Mouse (Mus musculus): ENCODE measurements at regions not wholly inside any gene's neighbourhood (a gene's known extent, or its start where the extent isn't known, plus 50 kb on each side); places are given as distances from the start of the nearest gene placed in this dataset.

DNA sequence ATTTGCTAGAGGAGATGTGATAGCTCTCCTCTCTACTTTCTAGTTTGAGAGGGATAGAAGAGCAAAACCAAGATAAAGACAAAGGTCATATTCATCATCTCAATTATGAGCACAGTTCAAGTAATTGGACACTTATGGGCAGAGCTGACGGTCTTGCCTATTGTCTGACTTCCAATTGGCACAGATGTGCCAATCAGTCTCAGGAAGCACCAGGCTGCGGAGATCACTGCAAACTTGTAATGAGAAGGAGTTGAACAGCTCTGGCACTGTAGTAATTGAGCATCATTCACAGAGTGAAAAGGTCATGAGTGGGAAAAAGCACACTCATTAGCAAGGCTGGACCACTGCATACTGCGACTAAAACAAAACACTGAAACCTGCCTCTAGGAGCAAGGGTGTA lies 236.4 kb downstream of the Gria2 start:
- no peak overlapping the region for H3K4me2 ChIP-seq (ENCODE audit: low read depth, low read length, poor library complexity, severe bottlenecking)
- no peak for ATAC-seq (ENCODE audit: low FRiP score)
- H3K9ac ChIP-seq (replicated peaks; ENCODE audit: low read length, poor library complexity, severe bottlenecking) = no peak overlapping the region
- H3K9me3 ChIP-seq (ENCODE audit: low read length) = no peaks in the 10 kb centered on the region
- no peak overlapping the region for H3K27ac ChIP-seq (ENCODE audit: low read depth, low read length)
- WGBS = 76% methylated on average over 3 of the region's 3 CpGs
- no peak for TF ChIP-seq CTCF (IDR thresholded peaks at IDR 0.05)
- H3K36me3 ChIP-seq (ENCODE audit: insufficient read depth, low read length) = no peaks in the 10 kb centered on the region
- H3K4me3 ChIP-seq (ENCODE audit: low read depth, low read length) = no peak overlapping the region
- H3K4me1 ChIP-seq (ENCODE audit: insufficient read depth, low read length) = no peaks in the 10 kb centered on the region
- no peak for DNase-seq (ENCODE audit: low spot score)
- no peaks in the 10 kb centered on the region for H3K27me3 ChIP-seq (ENCODE audit: insufficient read depth, low read length)

DNA sequence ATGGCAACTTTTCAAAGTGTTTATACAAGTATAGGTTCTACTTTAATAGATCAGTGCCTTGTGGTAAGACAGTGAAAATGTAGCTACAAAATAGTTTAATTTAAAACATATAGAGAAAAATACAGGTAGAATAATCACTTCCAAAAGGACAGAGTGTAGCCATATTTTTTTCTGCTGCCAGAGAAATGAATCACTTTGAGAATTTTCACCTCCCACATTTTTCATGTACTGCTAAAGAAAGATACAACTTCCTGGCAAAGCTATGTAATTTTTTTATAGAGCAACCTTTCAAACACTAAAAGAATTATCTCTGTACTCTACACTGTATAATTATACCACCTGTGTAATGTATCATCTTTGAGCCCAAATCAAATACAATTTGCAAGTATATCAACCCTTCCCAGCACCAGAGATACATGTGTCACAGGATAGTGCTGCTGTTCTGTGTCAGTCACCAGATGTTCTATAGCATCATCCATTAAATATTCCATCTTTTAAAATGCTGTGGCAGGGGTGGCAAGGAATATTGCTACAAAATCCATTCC lies 256.4 kb downstream of the Gria2 start:
- Histone ChIP-seq H3K4me3 (ENCODE audit: low read depth, low read length) (no peak overlapping the region), H3K27me3 (ENCODE audit: insufficient read depth, low read length) (no peaks in the 10 kb centered on the region), H3K4me1 (ENCODE audit: insufficient read depth, low read length) (no peaks in the 10 kb centered on the region), H3K4me2 (ENCODE audit: low read depth, low read length, poor library complexity, severe bottlenecking) (no peak overlapping the region), H3K9ac (replicated peaks; ENCODE audit: low read length, poor library complexity, severe bottlenecking) (no peak overlapping the region), H3K9me3 (ENCODE audit: low read length) (no peaks in the 10 kb centered on the region), H3K36me3 (ENCODE audit: insufficient read depth, low read length) (no peaks in the 10 kb centered on the region), H3K27ac (ENCODE audit: low read depth, low read length) (no peak overlapping the region)
- DNase-seq (ENCODE audit: low spot score) (no peak), ATAC-seq (ENCODE audit: low FRiP score) (no peak)
- TF ChIP-seq CTCF (IDR thresholded peaks at IDR 0.05) = no peak

DNA sequence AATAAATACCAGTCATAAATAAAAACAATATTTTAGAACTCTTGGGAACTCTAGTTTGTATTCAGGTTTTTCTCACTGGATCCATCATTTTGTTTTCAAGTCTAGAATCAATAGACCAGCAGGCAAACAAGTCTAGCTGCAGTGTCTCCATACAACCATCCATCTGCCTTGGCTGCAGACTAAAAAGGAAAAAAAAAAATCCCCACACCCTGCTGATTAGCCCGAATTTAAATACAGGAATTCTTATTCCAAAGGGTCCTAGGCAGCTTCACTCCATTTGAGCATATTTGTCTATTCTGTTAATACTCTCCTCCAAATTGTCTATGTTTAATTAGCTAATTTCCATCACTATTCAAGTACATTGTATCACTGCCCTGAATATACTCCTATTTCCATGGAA lies 258.9 kb downstream of the Gria2 start:
- DNase-seq (ENCODE audit: low spot score) (no peak), ATAC-seq (ENCODE audit: low FRiP score) (no peak)
- Histone ChIP-seq H3K27ac (ENCODE audit: low read depth, low read length) (no peak overlapping the region), H3K4me2 (ENCODE audit: low read depth, low read length, poor library complexity, severe bottlenecking) (no peak overlapping the region), H3K27me3 (ENCODE audit: insufficient read depth, low read length) (no peaks in the 10 kb centered on the region), H3K4me1 (ENCODE audit: insufficient read depth, low read length) (no peaks in the 10 kb centered on the region), H3K9me3 (ENCODE audit: low read length) (no peaks in the 10 kb centered on the region), H3K36me3 (ENCODE audit: insufficient read depth, low read length) (no peaks in the 10 kb centered on the region), H3K4me3 (ENCODE audit: low read depth, low read length) (no peak overlapping the region), H3K9ac (replicated peaks; ENCODE audit: low read length, poor library complexity, severe bottlenecking) (no peak overlapping the region)
- no peak for TF ChIP-seq CTCF (IDR thresholded peaks at IDR 0.05)
- 55% methylated on average over 1 of the region's 1 CpGs for WGBS

DNA sequence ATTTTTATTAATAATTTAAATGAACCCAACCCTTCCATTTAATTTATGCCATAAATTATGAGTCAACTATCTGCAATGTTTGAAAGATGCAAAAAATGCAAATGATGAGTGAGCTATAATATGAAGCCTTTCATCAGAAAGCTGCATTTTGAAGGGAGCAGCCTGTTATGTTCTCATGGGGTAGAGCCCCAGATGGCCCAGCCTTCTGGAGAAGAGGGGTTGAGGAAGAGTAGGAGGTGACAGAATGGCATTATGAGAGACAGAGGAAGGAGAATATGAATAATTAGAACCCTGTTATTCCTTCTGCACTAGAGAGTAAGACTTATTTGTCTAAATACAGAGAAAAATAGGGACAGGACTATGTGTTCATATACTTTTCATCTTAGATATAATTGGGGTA lies 261.3 kb downstream of the Gria2 start:
- no peaks in the 10 kb centered on the region for H3K9me3 ChIP-seq (ENCODE audit: low read length)
- no peak overlapping the region for H3K9ac ChIP-seq (replicated peaks; ENCODE audit: low read length, poor library complexity, severe bottlenecking)
- DNase-seq (ENCODE audit: low spot score) (no peak), ATAC-seq (ENCODE audit: low FRiP score) (no peak)
- no peak overlapping the region for H3K4me3 ChIP-seq (ENCODE audit: low read depth, low read length)
- H3K36me3 ChIP-seq (ENCODE audit: insufficient read depth, low read length) = no peaks in the 10 kb centered on the region
- H3K4me2 ChIP-seq (ENCODE audit: low read depth, low read length, poor library complexity, severe bottlenecking) = no peak overlapping the region
- TF ChIP-seq CTCF (IDR thresholded peaks at IDR 0.05) = no peak
- no peak overlapping the region for H3K27ac ChIP-seq (ENCODE audit: low read depth, low read length)
- no peaks in the 10 kb centered on the region for H3K27me3 ChIP-seq (ENCODE audit: insufficient read depth, low read length)
- no peaks in the 10 kb centered on the region for H3K4me1 ChIP-seq (ENCODE audit: insufficient read depth, low read length)

DNA sequence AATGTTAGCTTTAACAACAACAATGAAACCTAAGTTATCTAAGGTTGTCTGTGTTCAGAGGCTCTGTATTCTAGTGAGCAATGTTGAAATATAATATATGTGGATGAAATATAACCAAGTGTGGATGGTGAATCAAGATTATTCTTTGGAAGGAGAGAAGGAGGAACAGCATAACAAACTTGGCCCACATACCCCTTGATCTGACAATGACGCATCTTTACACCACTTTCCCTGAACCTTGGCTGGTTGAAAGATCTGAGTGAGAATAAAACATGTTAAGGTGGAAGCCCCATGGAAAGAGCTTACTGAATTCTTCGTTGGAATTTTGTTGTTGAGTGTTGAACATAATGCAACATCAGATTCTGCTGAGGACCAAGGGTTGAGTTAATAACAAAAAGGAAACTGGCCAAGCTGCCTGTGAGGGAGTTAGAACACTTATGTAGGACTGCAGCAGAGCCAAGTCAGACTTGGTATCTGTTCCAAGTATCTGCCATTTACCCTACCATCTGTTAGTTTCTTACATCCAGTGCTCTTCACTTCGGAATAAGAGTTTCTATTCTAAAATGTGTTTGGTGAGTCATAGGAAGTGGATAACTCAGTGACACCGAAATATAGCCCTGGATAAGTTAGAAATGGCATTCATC lies 268.8 kb downstream of the Gria2 start:
- Histone ChIP-seq H3K36me3 (ENCODE audit: insufficient read depth, low read length) (no peaks in the 10 kb centered on the region), H3K27ac (ENCODE audit: low read depth, low read length) (no peak overlapping the region), H3K9ac (replicated peaks; ENCODE audit: low read length, poor library complexity, severe bottlenecking) (no peak overlapping the region), H3K9me3 (ENCODE audit: low read length) (no peaks in the 10 kb centered on the region), H3K27me3 (ENCODE audit: insufficient read depth, low read length) (no peaks in the 10 kb centered on the region), H3K4me3 (ENCODE audit: low read depth, low read length) (no peak overlapping the region), H3K4me1 (ENCODE audit: insufficient read depth, low read length) (no peaks in the 10 kb centered on the region), H3K4me2 (ENCODE audit: low read depth, low read length, poor library complexity, severe bottlenecking) (no peak overlapping the region)
- TF ChIP-seq CTCF (IDR thresholded peaks at IDR 0.05) = no peak
- no peak for ATAC-seq (ENCODE audit: low FRiP score)
- WGBS = 85% methylated on average over 4 of the region's 4 CpGs
- DNase-seq (ENCODE audit: low spot score) = peak; percentile 2

DNA sequence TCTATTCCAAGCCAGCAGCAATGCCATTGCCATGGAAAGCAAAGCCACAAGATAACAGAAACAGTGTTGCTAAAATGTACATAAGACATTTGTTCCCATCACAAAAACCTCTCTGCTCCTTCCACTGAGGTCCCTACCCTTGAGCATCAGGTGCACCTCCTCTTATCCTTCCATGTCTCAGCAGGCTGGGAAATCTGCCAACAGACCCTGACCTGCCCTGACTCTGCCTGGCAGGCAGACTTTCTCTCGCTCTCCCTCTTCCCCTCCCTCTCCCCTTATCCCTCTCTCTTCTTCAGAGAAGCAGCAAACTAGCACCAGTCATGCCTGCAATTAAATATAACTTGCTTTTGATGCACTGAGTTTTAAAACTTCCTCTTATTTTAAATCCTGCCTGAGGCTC lies 288.6 kb downstream of the Gria2 start:
- H3K36me3 ChIP-seq (ENCODE audit: insufficient read depth, low read length) = no peaks in the 10 kb centered on the region
- no peak overlapping the region for H3K27ac ChIP-seq (ENCODE audit: low read depth, low read length)
- H3K9ac ChIP-seq (replicated peaks; ENCODE audit: low read length, poor library complexity, severe bottlenecking) = no peak overlapping the region
- no peak for ATAC-seq (ENCODE audit: low FRiP score)
- peak; percentile 24 for DNase-seq (ENCODE audit: low spot score)
- no peak overlapping the region for H3K4me3 ChIP-seq (ENCODE audit: low read depth, low read length)
- H3K4me2 ChIP-seq (ENCODE audit: low read depth, low read length, poor library complexity, severe bottlenecking) = no peak overlapping the region
- H3K27me3 ChIP-seq (ENCODE audit: insufficient read depth, low read length) = no peaks in the 10 kb centered on the region
- H3K9me3 ChIP-seq (ENCODE audit: low read length) = no peaks in the 10 kb centered on the region
- WGBS = 36% methylated on average over 1 of the region's 1 CpGs
- TF ChIP-seq CTCF (IDR thresholded peaks at IDR 0.05) = no peak
- no peaks in the 10 kb centered on the region for H3K4me1 ChIP-seq (ENCODE audit: insufficient read depth, low read length)

Measured in midbrain, postnatal 0 days (tissue).